Mouse (Mus musculus) regulatory T cell (primary cell): ENCODE results near the gene Vsig10.

ENCODE experiments used
- in situ Hi-C: fragments of 300-600 bp; cut with MboI, MseI; formaldehyde crosslinking; loops from one replicate; pipeline ENCODE4 v1.15.1; 2025; ENCODE audit warnings: high pct_unique_total_duplicates

The Vsig10 gene

GRCm38 (mm10) chr5:117355648-117356303 lies 36.9 kb downstream of the Vsig10 start:
- in situ Hi-C loops: loop anchor here (25.0 kb wide), 1 partner anchor 1993 kb away; no protein-coding TSS in a partner anchor

- in situ Hi-C loops: loop anchor here (25.0 kb wide), 1 partner anchor 1994 kb away; no protein-coding TSS in a partner anchor
These were observed 37.7 kb downstream of the Vsig10 start for GRCm38 (mm10) chr5:117356365-117357128.

- in situ Hi-C loops: loop anchor here (25.0 kb wide), 1 partner anchor 1995 kb away; no protein-coding TSS in a partner anchor
These were observed 38.2 kb downstream of the Vsig10 start, which contains the start of gene Wsb2 for GRCm38 (mm10) chr5:117357129-117357477. Gene Wsb2, plus strand, starts transcription at chr5:117357304.

- in situ Hi-C loops: loop anchor here (25.0 kb wide), 1 partner anchor 1995 kb away; no protein-coding TSS in a partner anchor
These were observed 38.8 kb downstream of the Vsig10 start for GRCm38 (mm10) chr5:117357478-117358247.

GRCm38 (mm10) chr5:117358248-117358630 lies 39.4 kb downstream of the Vsig10 start:
- in situ Hi-C loops: loop anchor here (25.0 kb wide), 1 partner anchor 1996 kb away; no protein-coding TSS in a partner anchor

- in situ Hi-C loops: loop anchor here (25.0 kb wide), 1 partner anchor 1996 kb away; no protein-coding TSS in a partner anchor
These were observed 39.8 kb downstream of the Vsig10 start for GRCm38 (mm10) chr5:117358725-117359124.

GRCm38 (mm10) chr5:117359497-117360227 lies 40.8 kb downstream of the Vsig10 start:
- in situ Hi-C loops: loop anchor here (25.0 kb wide), 1 partner anchor 1997 kb away; no protein-coding TSS in a partner anchor

- in situ Hi-C loops: loop anchor here (25.0 kb wide), 1 partner anchor 1998 kb away; no protein-coding TSS in a partner anchor
These were observed 41.3 kb downstream of the Vsig10 start for GRCm38 (mm10) chr5:117360228-117360515.

GRCm38 (mm10) chr5:117360631-117361541 lies 42.0 kb downstream of the Vsig10 start:
- in situ Hi-C loops: loop anchor here (25.0 kb wide), 1 partner anchor 1999 kb away; no protein-coding TSS in a partner anchor

- in situ Hi-C loops: loop anchor here (25.0 kb wide), 1 partner anchor 1999 kb away; no protein-coding TSS in a partner anchor
These were observed 42.7 kb downstream of the Vsig10 start for GRCm38 (mm10) chr5:117361590-117361989.

GRCm38 (mm10) chr5:117363066-117363782 lies 44.3 kb downstream of the Vsig10 start:
- in situ Hi-C loops: loop anchor here (25.0 kb wide), 1 partner anchor 2001 kb away; no protein-coding TSS in a partner anchor

- in situ Hi-C loops: loop anchor here (25.0 kb wide), 1 partner anchor 2003 kb away; no protein-coding TSS in a partner anchor
These were observed 45.9 kb downstream of the Vsig10 start for GRCm38 (mm10) chr5:117364821-117365220.

- in situ Hi-C loops: loop anchor here (25.0 kb wide), 1 partner anchor 2004 kb away; no protein-coding TSS in a partner anchor
These were observed 47.1 kb downstream of the Vsig10 start for GRCm38 (mm10) chr5:117365904-117366561.

GRCm38 (mm10) chr5:117367206-117367605 lies 48.3 kb downstream of the Vsig10 start:
- in situ Hi-C loops: loop anchor here (25.0 kb wide), 1 partner anchor 2005 kb away; no protein-coding TSS in a partner anchor

GRCm38 (mm10) chr5:117370592-117370991 lies 51.7 kb downstream of the Vsig10 start:
- in situ Hi-C loops: loop anchor here (10.0 to 25.0 kb wide), 2 partner anchors 1866 to 2008 kb away; partner anchors contain the start of gene Pxn

GRCm38 (mm10) chr5:117373418-117373817 lies 54.5 kb downstream of the Vsig10 start:
- in situ Hi-C loops: loop anchor here (10.0 to 25.0 kb wide), 2 partner anchors 1869 to 2011 kb away; partner anchors contain the start of gene Pxn

GRCm38 (mm10) chr5:117374372-117375049 lies 55.6 kb downstream of the Vsig10 start:
- in situ Hi-C loops: loop anchor here (10.0 to 25.0 kb wide), 3 partner anchors 688 to 2012 kb away; partner anchors contain the start of gene Pxn
